Mouse (Mus musculus) heart, embryonic 14.5 days (tissue): ENCODE results near the gene Tpst2. TPM values are rescaled to one million over a fixed set of nuclear protein-coding genes. Genes with fewer than 3 reads are reported as not detected.

Experiments
- ATAC-seq: fragments of 200-750 bp; cut with Nextera tagmentation; 2 replicates; pipeline ENCODE4 v1.8.0; 2017; ENCODE audit warnings: low read depth, moderate TSS enrichment; ENCODE audit not compliant: insufficient number of reproducible peaks, insufficient read depth, low FRiP score
- H3K27ac ChIP-seq, 2 experiments: fragments of 200-500 bp in 1 of 2; fragments of 300-500 bp in 1 of 2; sonication (generic) in 1 of 2; replicated peaks in 1 of 2; 2 replicates each; pipeline ENCODE4 v1.5.1; 2012 to 2014; ENCODE audit warnings: low read depth in 2 of 2, low read length in 2 of 2, control low read depth in 1 of 2, mild to moderate bottlenecking in 1 of 2, mixed read lengths in 1 of 2; ENCODE audit not compliant: control insufficient read depth in 1 of 2, insufficient read depth in 1 of 2
- H3K27me3 ChIP-seq: fragments of 300-500 bp; sonication (generic); 2 replicates; pipeline ENCODE4 v1.6.1; 2014; ENCODE audit warnings: mild to moderate bottlenecking, low read length, control low read depth; ENCODE audit not compliant: control insufficient read depth, insufficient read depth
- H3K36me3 ChIP-seq: fragments of 300-500 bp; sonication (generic); 2 replicates; pipeline ENCODE4 v1.6.1; 2014; ENCODE audit warnings: mild to moderate bottlenecking, control low read depth, low read length, mixed read lengths; ENCODE audit not compliant: control insufficient read depth, insufficient read depth
- H3K4me1 ChIP-seq, 2 experiments: fragments of 200-500 bp in 1 of 2; fragments of 300-500 bp in 1 of 2; sonication (generic) in 1 of 2; 2 replicates each; pipeline ENCODE4 v1.6.1; 2012 to 2014; ENCODE audit warnings: low read length in 2 of 2, control low read depth in 1 of 2, mixed read lengths in 1 of 2; ENCODE audit not compliant: control insufficient read depth in 2 of 2, insufficient read depth in 2 of 2
- H3K4me2 ChIP-seq: fragments of 300-500 bp; sonication (generic); 2 replicates; pipeline ENCODE4 v1.6.1; 2014; ENCODE audit warnings: mild to moderate bottlenecking, low read length
- H3K4me3 ChIP-seq, 2 experiments: fragments of 200-500 bp in 1 of 2; fragments of 300-500 bp in 1 of 2; sonication (generic) in 1 of 2; 2 replicates each; pipeline ENCODE4 v1.5.1; 2012 to 2014; ENCODE audit warnings: low read length in 2 of 2, mild to moderate bottlenecking in 2 of 2, control low read depth in 1 of 2, low read depth in 1 of 2, moderate library complexity in 1 of 2; ENCODE audit not compliant: control insufficient read depth in 1 of 2, insufficient read depth in 1 of 2
- H3K9ac ChIP-seq: fragments of 300-500 bp; sonication (generic); 2 replicates; pipeline ENCODE4 v1.6.1; 2014; ENCODE audit warnings: mild to moderate bottlenecking, low read length
- H3K9me3 ChIP-seq: fragments of 300-500 bp; sonication (generic); 2 replicates; pipeline ENCODE4 v1.6.1; 2016; ENCODE audit warnings: low read length, control low read depth; ENCODE audit not compliant: control insufficient read depth
- WGBS: fragments of 180-500 bp; shearing (Covaris S2); extraction: QIAGEN DNeasy Blood & Tissue Kit; methylation state at CpG from one replicate; pipeline ENCODE4 v1.1.7; 2014; 5-methylcytosine and 5-hydroxymethylcytosine counted together
- polyA plus RNA-seq: library from polyadenylated mRNA; unstranded; fragments of >200 nt; fragmentation: Nextera tagmentation; extraction: Ambion mirVana; gene quantifications from 2 replicates; pipeline ENCODE4 v1.2.1, GENCODE M21; 2014

Gene Tpst2
- polyA plus RNA-seq, 1 experiment from 2014 or later = 45.9 TPM

DNA sequence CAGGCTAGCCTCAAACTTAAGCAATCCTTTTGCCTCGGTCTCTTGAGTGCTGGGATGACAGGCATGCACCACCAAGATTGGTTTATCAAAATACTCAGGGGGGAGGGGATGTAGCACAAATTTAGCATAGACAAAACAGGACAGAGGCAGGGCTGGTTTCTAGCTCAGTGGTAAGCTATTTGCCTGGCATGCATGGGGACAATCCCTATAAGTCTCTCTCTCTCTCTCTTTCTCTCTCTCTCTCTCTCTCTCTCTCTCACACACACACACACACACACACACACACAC lies 32.3 kb upstream of the Tpst2 start:
- Histone ChIP-seq H3K27ac (no peak overlapping the region), H3K27me3 (peaks cover 9% of the 10 kb centered on the region), H3K36me3 (no peaks in the 10 kb centered on the region), H3K4me3 (no peak overlapping the region), H3K9ac (no peak overlapping the region), H3K4me1 (peaks cover 2 to 11% of the 10 kb centered on the region in 2 experiments; a peak in 2 of 4 replicates), H3K9me3 (no peaks in the 10 kb centered on the region), H3K4me2 (no peak overlapping the region)
- ATAC-seq = no peak
- 35% methylated on average over 1 of the region's 1 CpGs for WGBS

DNA sequence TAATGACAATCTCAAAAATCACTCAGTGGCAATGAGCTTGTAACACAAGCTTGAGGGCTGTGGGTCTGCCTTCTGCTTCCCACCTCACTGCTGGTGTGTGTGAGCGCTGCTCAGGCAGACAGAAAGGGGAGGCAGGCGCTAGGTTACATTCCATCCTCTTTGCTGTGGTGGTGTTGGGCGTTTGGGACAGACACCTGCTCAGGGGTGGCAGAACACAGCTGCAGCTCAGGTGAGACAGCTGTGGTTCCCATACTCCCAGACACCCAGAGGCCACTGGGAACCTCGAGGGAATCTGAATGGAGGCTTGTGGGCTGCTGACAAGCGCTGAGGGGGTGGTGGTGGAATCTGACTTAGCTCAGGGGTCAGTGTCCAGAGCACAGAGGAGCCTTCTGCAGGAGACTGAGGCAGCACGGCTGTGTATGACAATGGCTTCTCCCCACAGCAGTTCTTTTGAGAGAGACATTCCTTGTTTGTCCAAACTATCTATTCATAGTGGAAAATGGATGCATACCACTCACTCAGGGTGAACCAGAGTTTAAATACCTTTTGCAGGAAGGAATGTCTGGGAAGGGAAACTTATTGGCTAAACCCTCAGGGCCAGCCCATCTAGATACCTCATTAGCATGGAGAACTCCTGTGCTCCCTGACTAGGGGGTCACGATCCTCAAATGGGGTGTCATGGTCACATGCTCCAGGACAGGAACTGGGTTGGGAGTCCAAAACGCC lies 31.4 kb upstream of the Tpst2 start:
- Histone ChIP-seq H3K4me2 (no peak overlapping the region), H3K4me1 (peaks cover 2 to 11% of the 10 kb centered on the region in 2 experiments; a peak in 2 of 4 replicates), H3K27me3 (peaks cover 9% of the 10 kb centered on the region), H3K27ac (no peak overlapping the region), H3K4me3 (no peak overlapping the region), H3K36me3 (no peaks in the 10 kb centered on the region), H3K9ac (no peak overlapping the region), H3K9me3 (no peaks in the 10 kb centered on the region)
- WGBS = 42% methylated on average over 8 of the region's 8 CpGs
- ATAC-seq = no peak

DNA sequence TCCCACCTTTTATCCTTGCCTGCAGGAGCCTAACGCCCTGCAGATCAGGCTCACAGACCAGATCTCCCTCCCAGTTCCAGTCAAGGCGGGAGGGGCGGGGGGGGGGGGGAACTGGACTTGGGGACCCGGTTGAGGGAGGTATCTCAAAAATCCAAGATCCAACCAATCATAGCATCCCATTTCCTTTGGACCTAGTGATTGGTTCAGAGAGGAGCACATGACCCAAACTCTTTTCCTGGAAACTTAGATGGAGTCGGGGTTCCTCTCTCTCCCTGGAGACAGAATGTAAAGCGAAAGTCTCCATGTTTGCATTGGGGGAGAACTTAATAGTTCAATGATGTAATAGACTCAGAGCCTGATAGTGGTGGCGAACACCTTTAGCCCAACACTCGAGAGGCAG lies 29.1 kb upstream of the Tpst2 start:
- H3K36me3 ChIP-seq = no peaks in the 10 kb centered on the region
- peaks cover 2 to 17% of the 10 kb centered on the region in 2 experiments; a peak in 3 of 4 replicates for H3K4me1 ChIP-seq
- H3K27ac ChIP-seq = no peak overlapping the region
- peaks cover 9% of the 10 kb centered on the region for H3K27me3 ChIP-seq
- no peaks in the 10 kb centered on the region for H3K9me3 ChIP-seq
- no peak overlapping the region for H3K9ac ChIP-seq
- H3K4me2 ChIP-seq = no peak overlapping the region
- ATAC-seq = no peak
- 47% methylated on average over 8 of the region's 8 CpGs for WGBS
- no peak overlapping the region for H3K4me3 ChIP-seq

DNA sequence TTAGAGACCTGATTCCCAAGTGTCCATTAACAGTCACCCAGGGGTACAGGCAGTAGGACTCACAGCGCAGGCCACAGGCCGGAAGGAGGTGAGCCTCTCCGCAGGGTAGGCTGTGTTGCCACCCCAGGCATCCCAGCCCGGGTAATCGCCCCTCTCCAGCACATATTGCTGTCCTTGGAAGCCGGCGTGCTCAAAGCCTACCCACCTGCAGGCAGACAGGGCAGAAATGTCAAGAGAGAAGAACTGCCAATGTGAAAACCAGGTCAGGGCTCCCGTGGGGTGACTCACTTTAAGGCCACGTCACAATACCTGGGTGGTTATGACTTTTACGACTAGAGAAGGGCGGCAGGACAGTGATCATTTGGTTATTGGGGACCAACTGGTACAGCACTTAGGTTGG lies 27.4 kb upstream of the Tpst2 start:
- H3K4me1 ChIP-seq = peaks cover 6 to 17% of the 10 kb centered on the region in 2 experiments
- H3K36me3 ChIP-seq = no peaks in the 10 kb centered on the region
- H3K9me3 ChIP-seq = no peaks in the 10 kb centered on the region
- ATAC-seq = no peak
- H3K9ac ChIP-seq = no peak overlapping the region
- 86% methylated on average over 11 of the region's 11 CpGs for WGBS
- H3K27me3 ChIP-seq = peaks cover 9% of the 10 kb centered on the region
- H3K4me3 ChIP-seq = no peak overlapping the region
- no peak overlapping the region for H3K27ac ChIP-seq
- H3K4me2 ChIP-seq = no peak overlapping the region

DNA sequence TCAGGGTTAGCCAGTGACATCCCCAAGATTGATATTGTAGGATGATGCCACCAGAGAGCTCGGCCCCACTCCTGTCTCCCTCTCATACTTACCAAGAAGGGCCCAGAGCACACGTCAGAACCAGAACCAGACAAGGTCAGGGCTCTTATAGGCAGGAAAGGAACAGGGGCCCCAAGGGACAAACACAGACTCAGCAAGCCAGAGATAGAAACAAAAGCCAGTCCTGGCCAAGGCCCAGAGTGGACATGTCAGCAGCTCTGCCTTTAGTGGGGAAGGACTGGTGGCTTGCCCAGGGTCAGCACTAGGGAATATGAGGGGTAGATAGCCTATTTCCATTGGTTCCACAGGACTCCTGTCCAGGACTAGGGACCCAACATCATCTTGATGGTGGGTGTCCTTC lies 24.1 kb upstream of the Tpst2 start, which contains the start of gene Cryba4:
Cryba4 (minus strand) TSS at position 119 of the 400 bp plus-strand sequence.
- peaks cover 14 to 26% of the 10 kb centered on the region in 2 experiments for H3K4me1 ChIP-seq
- peaks cover 7% of the 10 kb centered on the region for H3K27me3 ChIP-seq
- no peaks in the 10 kb centered on the region for H3K9me3 ChIP-seq
- ATAC-seq = no peak
- H3K4me2 ChIP-seq = no peak within 1 kb of the TSS
- no peak within 1 kb of the TSS for H3K9ac ChIP-seq
- no peaks in the 10 kb centered on the region for H3K36me3 ChIP-seq
- H3K27ac ChIP-seq = 0 out of 4 replicates have a peak within 1 kb of the TSS, but pooled peaks of 1 of the 2 experiments have one; percentile 1
- no peak within 1 kb of the TSS for H3K4me3 ChIP-seq
- 32% methylated on average over 2 of the region's 2 CpGs for WGBS

DNA sequence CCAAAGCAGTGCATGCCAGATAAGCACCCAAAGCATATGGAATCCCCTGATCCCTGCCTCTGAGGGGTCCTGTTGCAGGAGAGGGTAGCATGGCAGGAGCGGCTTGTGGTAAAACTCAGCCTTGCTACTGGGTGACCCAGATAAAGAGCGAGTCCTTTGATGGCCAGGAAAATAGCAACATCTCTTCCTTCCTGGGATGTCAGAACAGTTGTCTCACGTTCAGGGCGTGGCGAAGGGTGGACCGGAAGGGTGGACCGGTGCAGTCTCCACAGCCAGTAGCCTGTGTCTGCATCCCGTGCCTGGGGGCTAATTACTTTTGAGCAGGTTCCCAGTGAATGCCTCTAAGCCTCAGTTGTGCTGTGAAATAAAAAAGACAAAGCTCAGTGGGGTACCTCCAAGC lies 23.3 kb upstream of the Tpst2 start:
- Histone ChIP-seq H3K9ac (no peak overlapping the region), H3K4me3 (no peak overlapping the region), H3K36me3 (no peaks in the 10 kb centered on the region), H3K4me1 (peaks cover 14 to 26% of the 10 kb centered on the region in 2 experiments), H3K4me2 (no peak overlapping the region), H3K27me3 (peaks cover 4% of the 10 kb centered on the region; the same call in 1 of the 2 replicates), H3K27ac (no peak overlapping the region), H3K9me3 (no peaks in the 10 kb centered on the region)
- no peak for ATAC-seq
- WGBS = 53% methylated on average over 8 of the region's 8 CpGs

DNA sequence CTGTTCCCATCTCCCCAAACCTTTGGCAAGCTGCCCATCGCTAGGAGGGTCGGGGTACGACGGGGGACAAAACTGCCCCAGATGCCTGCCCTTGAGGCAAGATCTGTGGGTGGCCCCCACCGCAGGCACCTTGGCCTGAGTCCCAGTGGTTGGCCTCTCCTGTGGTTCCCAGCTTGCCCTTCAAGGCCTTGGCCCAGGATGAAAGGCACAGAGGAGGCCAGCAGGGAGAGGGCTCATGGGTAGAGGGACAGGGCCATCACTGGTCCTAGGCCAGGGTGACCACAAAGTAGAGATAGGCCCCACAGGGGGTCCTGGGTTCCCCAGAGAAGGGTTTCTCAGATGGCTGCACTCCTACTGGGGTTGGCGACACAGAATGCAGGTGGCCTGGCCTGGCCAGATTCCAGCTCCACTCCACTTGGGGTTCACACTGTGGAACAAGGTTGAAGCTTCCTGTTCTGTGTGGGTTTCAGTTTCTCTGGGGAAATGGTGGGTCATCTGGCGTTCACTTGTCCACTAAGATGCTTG lies 22.1 kb upstream of the Tpst2 start:
- no peak overlapping the region for H3K4me3 ChIP-seq
- peak overlapping the region; percentile 5 to 34; a peak in 1 of 4 replicates for H3K27ac ChIP-seq
- H3K4me2 ChIP-seq = no peak overlapping the region
- 52% methylated on average over 7 of the region's 7 CpGs for WGBS
- H3K9me3 ChIP-seq = no peaks in the 10 kb centered on the region
- ATAC-seq = peak; percentile 7; the same call in 1 of the 2 replicates
- no peak overlapping the region for H3K9ac ChIP-seq
- peaks cover 14 to 26% of the 10 kb centered on the region in 2 experiments for H3K4me1 ChIP-seq
- H3K36me3 ChIP-seq = no peaks in the 10 kb centered on the region
- peaks cover 4% of the 10 kb centered on the region; the same call in 1 of the 2 replicates for H3K27me3 ChIP-seq
